Mouse (Mus musculus) retina, embryonic 14.5 days (tissue): ENCODE measurements around the gene Ogfrl1.
"Not testable (repeated sequence)": the region's sequence is repeated elsewhere in the genome, so short reads cannot be mapped to it uniquely, and the experiment has no call there.

Experiments
- DNase-seq: peaks from one replicate; pipeline ENCODE4 v3.0.0-alpha.2; 2015; ENCODE audit warnings: low spot score

Gene Ogfrl1

DNA sequence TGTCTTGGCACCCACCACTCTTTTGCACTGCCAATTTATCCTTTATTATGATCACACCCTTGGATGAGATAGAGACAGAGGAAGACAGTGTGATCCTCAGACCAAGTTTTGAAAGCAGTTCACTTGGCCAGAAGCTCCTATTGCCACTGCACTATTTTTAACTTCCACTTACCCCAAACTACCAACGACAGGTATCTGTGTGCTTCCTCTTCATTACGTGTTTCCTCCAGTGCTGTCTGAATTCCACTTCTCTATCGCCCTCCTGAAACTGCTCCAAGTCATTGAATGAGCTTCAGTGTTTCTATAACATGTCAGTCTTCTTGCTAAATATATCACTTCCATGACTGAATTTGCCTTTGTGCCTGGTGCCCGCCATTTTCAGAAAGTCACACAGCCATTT, at the start of gene Ogfrl1:
Gene Ogfrl1 (minus strand): TSS at position 150 of the 400 bp plus-strand sequence.
- no peak for DNase-seq

DNA sequence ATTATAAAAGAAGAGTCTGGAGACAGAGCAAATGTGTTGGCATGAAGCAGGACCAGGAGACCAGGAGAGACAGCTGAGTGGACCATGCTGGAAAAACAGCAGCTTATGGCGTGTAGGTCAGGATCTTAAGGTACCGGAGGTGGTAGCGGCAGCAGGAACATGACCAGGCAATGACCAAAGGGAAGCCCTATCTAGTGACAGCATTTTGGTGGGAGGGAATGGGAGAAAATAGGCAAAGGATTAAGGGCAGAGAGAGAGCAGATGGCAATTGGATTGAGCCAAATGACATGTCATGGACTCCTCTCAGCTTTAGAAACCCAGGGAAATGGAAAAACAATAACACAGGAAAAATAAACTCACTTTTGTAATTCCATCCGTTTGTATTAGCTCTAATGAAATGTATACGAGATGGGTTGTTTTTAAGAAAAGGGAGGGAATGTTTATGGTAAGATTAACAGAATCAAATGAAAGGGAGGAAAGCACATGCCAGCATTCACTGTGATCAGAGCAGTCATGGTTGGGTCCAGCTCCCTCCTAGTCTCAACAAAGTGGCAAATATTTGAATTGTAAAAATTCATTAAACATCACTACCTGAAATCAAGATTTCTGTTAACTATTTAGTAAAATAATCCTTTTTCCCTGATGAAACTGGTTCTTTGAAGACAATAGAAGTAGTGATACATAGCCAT, 48.3 kb upstream of the Ogfrl1 start:
- DNase-seq: no peak

DNA sequence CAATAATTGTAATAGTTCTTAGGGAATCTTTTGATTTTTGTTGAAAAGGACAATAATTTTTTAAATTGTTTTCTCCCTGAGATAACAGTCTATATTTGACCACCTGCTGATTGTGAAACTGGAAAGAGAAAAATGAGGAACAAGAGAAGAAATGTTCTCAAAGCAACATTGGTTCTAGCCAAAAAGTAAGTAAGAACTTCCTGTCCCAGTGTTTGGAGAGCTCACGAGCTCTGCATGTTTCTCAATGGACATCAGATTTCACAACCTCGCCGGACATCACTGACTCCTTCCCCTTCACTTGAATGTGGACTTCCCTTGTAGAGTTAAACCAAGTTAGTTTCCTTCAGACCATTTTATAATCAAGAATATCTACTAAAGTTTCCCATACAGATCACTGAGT, 36.0 kb upstream of the Ogfrl1 start:
- no peak for DNase-seq

DNA sequence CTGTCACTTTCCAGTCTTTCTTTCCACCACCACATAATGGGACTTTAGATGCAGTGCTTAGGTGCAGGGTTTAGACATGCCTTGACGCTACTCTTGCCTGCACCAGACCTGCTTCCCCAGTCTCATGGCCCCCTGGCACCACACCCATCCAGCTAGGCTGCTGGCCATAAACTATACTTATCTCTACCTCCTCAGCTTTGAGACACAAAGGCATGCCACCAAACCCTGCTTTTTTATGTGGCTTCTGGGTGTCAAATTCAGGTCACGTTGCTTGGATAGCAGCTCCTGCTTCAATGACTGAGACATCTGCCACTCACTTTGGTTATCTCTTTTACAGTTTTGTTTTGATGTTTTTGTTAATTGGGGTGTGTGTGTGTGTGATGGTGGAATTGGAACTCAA, 28.9 kb upstream of the Ogfrl1 start:
- no peak for DNase-seq

DNA sequence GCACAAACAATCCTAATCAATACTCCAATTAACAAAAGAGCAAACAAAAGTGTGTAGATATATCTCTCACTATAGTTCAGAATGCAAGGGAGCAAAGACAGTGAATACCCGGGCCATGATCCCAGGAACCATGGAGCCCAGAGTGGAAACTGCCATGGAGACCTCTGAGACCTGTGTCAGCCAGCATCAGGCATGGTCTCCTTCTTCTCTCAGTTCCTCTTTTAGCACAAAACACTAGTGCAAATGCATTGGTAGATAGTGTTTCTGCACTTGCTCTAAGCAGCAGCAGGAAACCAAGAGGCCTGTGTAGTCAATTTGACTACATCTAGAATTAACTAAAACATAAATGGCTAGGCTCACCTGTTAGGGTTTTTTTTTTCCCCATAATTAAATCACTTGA, 21.4 kb upstream of the Ogfrl1 start:
- no peak for DNase-seq

DNA sequence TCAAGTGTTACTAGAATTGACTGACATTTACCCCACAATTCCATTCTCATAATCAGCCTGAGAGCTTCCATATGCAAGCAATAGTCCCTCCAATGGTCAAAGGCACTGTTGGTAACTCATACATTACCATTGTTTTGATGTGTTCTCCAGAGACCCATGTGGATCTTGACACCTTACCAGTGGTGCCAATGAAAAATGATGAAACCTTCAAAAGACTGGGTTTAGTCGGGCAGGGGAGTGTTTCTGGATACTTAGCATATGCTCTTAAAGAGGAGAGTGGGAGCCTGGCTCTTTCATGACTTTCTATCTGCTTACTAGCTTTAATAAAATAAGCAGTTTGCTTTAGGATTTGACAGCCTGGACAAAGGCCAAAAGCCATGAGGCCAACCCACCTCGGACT, 20.5 kb upstream of the Ogfrl1 start:
- DNase-seq: no peak

DNA sequence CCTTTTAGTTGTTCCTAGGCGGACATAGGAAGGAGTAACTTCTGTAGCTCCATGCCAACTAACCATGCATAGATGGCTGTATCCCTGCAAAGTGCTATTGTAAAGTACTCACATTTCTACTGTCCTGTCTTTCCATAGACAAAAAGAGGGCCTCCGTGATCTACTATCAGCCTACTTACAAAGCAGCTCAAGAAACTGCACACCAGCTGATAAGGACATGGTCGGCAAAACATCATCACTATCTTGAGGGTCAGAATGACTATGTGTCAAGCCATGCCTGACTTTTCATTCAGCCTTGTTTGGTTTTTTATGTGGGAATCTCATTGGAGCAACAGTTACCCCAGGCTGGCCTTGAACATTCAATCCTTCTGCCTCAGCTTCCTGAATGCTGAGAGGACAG, 20.0 kb upstream of the Ogfrl1 start:
- no peak for DNase-seq

DNA sequence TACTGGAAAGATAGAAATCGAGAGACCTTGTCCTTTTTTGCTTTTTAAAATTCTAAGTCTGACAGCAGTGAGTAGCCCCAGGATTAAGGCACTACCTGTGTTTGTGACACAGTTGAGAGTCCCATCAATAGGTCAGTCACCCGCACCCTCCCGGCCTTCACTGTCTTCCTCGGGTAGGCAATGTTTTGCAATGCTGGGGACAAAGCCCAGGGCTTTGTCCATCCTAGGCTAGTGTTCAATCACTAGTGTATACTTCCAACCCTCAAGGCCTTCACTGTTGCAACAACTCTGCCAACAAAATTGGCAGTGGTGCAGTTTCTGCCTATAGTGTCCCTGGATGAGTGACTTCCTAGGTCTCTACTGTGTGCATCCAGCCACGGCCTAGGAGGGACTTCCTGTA, 14.0 kb upstream of the Ogfrl1 start:
- DNase-seq: no peak

DNA sequence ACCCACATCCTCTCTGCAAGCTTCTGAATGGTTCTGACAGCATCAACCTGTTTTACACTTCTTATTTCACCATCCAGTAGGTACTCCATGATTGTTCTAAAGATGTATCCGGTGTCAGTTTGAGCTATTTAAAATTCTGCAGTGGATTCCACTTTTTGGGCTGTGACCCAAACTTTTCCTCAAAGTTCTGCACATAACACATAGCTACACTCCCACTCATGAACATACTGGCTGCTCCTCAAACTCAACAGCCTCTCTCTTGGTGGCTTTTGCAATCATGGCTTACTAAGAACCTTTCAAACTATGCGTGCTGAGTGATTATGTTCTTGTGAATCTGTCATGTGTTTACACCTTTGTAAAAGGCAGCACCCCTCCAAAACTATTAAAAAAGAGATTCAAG, 12.4 kb upstream of the Ogfrl1 start:
- no peak for DNase-seq

DNA sequence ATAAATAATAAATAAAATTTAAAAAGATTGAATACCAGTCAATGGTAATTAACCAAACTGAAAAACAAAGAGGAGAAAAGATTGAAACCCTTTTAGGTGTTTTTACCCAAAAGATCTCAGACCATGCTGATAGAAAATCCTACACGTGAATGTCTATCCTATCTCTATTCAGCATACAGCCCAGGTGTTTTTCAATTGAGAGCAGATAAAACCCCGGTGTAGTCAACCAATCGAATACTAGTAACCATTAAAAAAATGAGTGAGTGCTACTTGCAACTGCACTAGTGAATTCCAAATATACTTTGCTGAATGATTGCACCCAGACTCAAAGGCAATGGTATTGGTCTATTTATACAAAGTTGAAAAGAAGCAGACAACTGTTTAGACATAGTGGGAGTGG, 4.8 kb upstream of the Ogfrl1 start:
- no peak for DNase-seq

DNA sequence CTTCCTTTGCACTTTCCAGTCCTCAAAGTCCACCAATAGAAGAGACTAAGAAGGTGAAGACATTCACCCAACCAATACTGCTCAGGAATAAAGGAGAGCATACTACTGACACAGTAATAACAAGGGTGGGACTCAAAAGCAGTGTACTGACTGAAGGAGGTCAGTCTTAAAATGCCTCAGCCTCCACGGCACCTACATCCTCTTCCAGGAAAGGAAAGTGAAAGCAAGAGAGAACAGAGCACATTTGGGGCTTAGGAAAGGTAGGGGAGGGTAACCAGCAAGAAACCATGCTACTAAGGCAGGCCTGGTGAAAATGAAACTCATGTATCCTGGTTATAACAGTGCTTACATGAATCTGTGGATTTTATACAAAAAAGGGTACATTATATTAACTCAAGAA, 2.0 kb upstream of the Ogfrl1 start:
- DNase-seq: no peak

DNA sequence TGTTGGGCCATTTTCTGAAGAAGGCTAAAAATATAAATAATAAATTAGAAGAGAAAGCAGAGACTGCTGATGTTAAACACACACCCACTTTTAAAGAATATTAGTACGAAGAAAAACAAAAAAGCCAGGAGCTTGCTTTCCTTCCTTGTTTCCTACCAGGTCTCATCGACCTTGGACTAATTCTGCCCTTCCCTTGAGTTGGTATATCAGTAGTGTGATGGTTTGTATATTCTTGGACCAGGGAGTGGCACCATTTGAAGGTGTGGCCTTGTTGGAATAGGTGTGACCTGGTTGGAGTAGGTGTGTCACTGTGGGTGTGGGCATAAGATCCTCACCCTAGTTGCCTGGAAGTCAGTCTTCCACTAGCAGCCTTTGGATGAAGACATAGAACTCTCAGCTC, 3.2 kb downstream of the Ogfrl1 start:
- DNase-seq: not testable (repeated sequence)

DNA sequence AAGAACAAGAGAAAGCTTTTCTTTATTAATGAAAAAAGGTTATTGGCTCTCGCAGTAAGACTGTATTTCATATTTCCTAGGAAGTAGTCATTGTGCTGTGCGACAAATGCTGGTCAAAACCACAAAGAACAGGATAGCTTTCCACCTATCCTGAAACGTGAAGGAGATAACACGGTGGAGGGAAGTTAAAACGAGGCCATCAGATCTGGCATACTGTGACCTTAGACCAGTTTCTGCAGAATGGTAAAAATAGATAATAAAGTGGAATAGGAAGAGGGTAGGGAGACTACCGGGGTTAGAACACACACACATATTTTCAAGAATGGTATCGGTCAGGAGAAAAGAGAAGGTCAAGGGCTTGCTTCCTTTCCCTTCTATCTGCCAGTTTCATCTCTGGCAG, 5.8 kb downstream of the Ogfrl1 start:
- no peak for DNase-seq

DNA sequence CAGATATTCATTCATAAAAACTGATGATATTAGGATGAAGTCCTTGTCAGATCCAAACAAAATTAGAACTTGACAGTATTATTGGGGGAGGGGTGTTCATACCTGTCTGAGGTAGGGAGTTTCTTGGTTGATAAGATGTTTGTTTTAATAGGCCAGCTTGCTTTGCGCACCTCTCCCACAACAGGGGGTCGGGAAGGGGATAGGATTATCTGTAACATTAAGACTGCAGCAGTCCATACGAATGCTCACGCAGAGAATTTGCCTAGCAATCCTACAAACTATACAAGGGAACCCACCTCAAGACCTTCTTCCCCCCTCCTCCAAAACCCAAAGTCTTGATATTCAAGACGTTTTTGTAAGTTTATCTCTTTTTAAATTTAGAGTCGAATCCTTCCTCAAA, 13.2 kb downstream of the Ogfrl1 start:
- DNase-seq: no peak

DNA sequence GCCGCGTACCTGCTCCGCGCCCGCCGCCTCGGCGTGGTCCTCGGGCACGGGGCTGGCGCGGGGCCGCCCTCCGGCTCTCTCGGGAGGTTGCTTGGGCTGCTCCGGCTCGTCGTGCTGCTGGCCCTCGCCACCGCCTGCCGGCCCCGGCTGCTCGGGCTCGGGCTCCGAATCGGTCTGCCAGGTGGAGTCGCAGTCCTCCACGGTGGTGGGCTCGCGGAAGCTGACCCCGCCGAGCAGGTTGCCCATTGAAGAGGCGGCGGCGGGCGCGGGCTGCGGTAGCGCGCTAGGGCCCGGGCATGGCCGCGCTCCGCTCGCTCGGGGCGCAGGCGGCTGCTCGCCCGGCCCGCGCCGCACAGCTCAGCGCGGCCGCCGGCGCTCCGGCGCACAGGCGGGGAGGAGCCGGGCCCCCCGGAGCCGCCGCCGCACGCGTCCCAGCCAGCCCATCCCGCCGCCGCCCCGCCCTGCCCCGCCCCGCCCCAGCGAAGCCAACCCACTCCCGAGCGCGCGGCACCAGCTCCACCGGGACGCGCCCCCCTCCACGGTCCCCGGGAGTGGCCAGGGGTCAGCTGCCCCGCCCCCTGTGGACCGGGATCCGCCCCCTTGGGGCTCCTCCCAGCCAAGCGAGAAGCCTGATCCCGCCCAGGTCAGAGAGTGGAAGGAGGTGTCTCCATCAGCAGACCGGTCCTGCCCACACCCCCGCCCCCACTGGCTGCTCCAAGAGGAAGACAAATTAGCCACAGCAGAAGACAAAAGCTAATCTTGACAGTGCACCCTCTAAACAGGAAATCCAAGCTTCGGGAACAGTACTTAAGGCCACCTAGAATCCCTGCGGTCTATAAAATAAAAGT, 14.5 kb downstream of the Ogfrl1 start:
- peak; percentile 94 for DNase-seq

DNA sequence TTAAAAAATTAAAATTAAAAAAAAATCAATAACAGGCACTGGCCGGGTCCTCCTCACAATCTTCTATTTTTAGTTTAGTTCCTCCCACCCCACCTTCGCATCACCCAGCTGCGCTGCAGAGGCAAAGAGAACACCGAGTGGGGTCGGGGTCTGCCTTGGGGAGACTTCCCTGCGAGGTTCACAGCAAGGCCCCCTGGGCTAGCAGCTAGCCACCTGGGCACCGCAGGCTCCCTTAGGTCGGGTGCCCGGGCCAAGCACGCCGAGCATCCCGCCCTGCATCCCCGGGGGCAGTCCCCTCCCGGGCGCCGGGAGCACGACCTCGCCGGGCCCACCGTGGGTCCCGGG, 15.1 kb downstream of the Ogfrl1 start:
- DNase-seq: no peak

DNA sequence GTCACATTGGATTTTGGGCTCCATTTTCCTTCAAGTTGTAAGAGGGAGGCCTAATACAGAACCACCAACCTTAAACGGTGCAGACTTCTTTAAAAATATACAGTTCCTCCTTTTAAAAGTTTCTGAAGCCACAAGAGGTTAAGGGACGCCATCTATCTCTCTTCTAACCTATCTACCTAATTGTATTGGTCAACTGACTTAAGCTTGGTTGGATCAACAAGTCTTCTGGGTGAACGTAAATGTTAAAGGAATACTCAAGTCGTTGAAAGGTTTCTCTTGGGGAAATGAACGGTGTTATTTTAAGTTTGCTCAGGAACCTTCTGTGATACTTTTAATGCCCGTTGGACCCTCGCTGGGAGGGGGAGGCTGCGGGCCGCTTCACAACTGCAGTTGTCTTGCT, 15.5 kb downstream of the Ogfrl1 start:
- peak; percentile 8 for DNase-seq

DNA sequence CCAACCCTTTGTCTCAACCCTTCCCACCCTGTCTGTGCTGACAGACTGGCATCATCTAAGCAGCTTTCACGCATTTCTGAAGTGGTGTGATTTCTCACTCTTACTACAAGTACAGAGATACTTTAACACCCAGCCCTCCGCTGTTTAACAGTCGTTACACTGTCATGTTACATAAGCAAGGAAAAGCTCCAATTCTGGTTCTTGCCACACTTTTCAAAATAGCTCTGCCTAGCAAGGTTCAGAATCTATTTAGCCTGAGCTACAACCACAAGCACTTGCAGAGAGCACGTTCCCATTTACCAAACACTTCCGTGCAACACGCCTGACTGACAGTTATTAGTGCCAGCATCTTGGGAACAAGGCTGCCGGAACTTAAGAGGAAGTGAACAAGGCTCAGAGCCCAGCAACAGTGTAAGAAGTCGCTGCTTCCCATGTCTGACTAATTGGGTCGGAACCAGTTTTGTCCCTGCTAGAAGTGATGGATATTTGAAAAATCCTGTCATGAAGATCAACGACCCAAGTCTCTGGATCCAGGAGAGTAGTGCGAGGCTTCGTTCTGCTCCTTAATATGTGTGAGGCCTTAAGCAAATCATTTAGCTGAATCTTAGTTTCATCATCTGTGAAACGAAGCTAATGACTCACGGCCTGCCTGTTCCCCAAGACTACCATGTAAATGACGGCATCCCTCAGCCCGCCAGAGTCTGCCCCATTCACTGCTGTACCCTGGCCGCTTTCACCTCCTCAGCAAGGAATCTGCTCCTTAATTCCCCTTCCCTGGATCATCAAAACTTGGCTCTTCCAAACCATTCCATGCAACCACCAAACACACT, 17.4 kb downstream of the Ogfrl1 start:
- DNase-seq: peak; percentile 12

DNA sequence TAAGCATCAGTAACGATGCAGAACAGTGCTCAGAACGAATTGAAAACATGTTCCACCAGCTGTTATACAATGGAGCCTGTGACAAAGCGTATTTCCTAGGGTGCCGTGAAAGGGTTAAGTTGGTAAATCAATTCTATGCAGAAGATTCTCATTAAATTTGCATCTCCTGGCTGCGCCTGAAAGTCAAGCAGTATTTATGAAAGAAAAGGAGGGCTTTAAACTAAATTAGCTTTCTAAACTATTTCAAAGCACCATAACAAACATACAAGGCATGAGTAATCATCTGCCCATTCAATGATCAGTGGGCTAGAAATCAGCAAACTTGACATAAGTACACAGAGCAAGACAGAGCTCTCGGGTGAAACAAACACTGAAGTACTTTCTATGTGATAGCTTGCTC, 18.3 kb downstream of the Ogfrl1 start:
- peak; percentile 25 for DNase-seq

DNA sequence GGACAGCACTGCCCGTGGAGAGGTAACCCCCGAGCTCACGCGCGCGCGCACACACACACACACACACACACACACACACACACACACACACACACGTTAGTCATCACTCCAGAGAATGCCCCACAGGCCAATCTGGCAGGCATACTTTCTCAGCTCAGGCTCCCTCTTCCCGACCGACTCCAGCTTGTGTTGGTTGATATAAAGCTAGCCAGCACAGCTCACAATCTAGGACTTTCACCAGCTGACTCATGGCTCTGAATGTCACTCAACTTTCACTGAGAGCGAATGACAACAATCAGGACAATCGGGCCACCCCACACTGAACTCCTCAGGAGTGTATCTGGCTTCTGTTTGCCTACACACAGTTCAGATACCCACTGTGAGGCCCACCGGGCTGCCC, 20.0 kb downstream of the Ogfrl1 start:
- no peak for DNase-seq

DNA sequence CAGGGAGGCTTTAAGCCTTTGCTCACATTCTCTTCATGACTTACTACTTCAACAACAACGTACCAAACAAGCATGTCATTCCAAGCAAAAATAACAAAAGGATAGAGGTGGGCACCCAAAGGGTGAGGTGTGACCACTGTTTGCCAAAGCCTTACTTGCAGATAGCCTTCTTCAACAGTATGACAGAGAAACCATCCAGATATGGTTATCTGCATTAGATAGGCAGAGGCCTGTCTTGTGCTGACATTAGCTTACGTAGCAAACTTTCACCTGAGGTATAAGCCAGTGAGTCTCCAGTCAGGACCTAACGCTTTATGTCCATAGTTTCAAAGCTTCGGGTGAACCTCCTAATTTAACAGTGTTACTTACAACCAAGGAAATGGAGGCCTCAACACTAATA, 23.4 kb downstream of the Ogfrl1 start:
- DNase-seq: no peak

DNA sequence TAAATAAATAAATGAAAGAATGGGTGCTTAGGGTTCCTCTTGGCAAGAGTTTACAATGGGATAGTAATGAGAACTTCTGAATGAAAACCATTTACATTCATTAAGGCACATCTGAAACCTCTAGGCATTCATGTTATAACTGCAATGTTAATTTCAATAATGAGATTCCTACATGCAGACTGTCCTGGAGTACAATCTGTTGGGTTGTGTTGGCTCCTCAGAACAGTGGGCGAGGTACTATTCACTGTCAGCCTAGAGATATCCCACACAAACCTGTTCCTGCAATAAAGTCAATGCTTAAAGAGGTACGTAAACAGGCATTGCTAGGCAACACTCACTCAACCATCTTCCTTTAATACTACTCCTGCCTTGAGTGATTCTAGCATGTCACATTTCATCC, 32.0 kb downstream of the Ogfrl1 start:
- DNase-seq: no peak

DNA sequence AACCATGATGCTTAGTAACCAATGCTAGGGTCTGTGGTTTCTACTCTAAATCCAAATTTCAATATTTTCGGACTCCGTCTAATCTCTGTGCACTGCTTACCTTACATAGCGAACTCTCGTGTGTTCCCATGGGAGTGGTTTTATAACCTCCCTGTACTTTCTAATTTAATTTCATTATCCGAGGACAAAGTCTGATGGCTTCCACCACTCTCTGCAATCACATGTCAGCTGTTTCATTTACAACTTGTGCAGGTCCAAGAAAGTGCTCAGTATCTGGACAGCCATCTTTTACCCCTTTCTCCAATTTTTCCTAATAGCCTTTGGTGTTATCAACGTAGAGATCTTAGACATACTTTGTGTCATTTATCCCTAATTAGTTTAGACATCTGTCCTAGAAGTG, 44.7 kb downstream of the Ogfrl1 start:
- no peak for DNase-seq
